Mouse (Mus musculus): ENCODE data around the gene Zfp598. TPM values are rescaled to one million over a fixed set of nuclear protein-coding genes. Genes with fewer than 3 reads are reported as not detected.

Zfp598 gene
- polyA plus RNA-seq, 1 experiment from 2014 or later, result 28.6 TPM

Other genes with a start within 250 kb of the Zfp598 start
- gene Eci1, start 243.0 kb upstream of the Zfp598 start, polyA plus RNA-seq (2016; fragmentation: Nextera tagmentation; extraction: Ambion mirVana), result 74.9 and 77.3 TPM in 2 replicates
- gene Dnase1l2, start 226.6 kb upstream of the Zfp598 start, polyA plus RNA-seq (2016; fragmentation: Nextera tagmentation; extraction: Ambion mirVana), result 3.0 and 4.3 TPM in 2 replicates
- gene E4f1, start 199.4 kb upstream of the Zfp598 start, polyA plus RNA-seq (2016; fragmentation: Nextera tagmentation; extraction: Ambion mirVana), result 37.8 and 40.1 TPM in 2 replicates
- 80.9 and 81.8 TPM in 2 replicates for gene Pgp, start 199.3 kb upstream of the Zfp598 start, polyA plus RNA-seq (2016; fragmentation: Nextera tagmentation; extraction: Ambion mirVana)
- 0.61 and 2.5 TPM in 2 replicates for gene Bricd5, start 195.8 kb upstream of the Zfp598 start, polyA plus RNA-seq (2016; fragmentation: Nextera tagmentation; extraction: Ambion mirVana)
- 35.1 and 36.0 TPM in 2 replicates for gene Mlst8, start 190.6 kb upstream of the Zfp598 start, polyA plus RNA-seq (2016; fragmentation: Nextera tagmentation; extraction: Ambion mirVana)
- 6.8 and 10.2 TPM in 2 replicates for gene Caskin1, start 181.1 kb upstream of the Zfp598 start, polyA plus RNA-seq (2016; fragmentation: Nextera tagmentation; extraction: Ambion mirVana)
- 93.6 and 96.4 TPM in 2 replicates for gene Traf7, start 141.7 kb upstream of the Zfp598 start, polyA plus RNA-seq (2016; fragmentation: Nextera tagmentation; extraction: Ambion mirVana)
- gene Rab26, start 135.5 kb upstream of the Zfp598 start, polyA plus RNA-seq (2016; fragmentation: Nextera tagmentation; extraction: Ambion mirVana), result 1.8 and 3.0 TPM in 2 replicates
- gene Pkd1, start 119.9 kb upstream of the Zfp598 start, polyA plus RNA-seq (2016; fragmentation: Nextera tagmentation; extraction: Ambion mirVana), result 11.9 and 21.7 TPM in 2 replicates
- 64.1 and 86.9 TPM in 2 replicates for gene Tsc2, start 37.1 kb upstream of the Zfp598 start, polyA plus RNA-seq (2016; fragmentation: Nextera tagmentation; extraction: Ambion mirVana)
- gene Nthl1, start 37.0 kb upstream of the Zfp598 start, polyA plus RNA-seq (2016; fragmentation: Nextera tagmentation; extraction: Ambion mirVana), result 19.9 and 27.1 TPM in 2 replicates
- 34.2 and 39.2 TPM in 2 replicates for gene Slc9a3r2, start 19.4 kb upstream of the Zfp598 start, polyA plus RNA-seq (2016; fragmentation: Nextera tagmentation; extraction: Ambion mirVana)
- gene Npw, start 11.2 kb upstream of the Zfp598 start, polyA plus RNA-seq (2016; fragmentation: Nextera tagmentation; extraction: Ambion mirVana), result not detected in 2 replicates
- 9.2 and 15.1 TPM in 2 replicates for gene Syngr3, start 20.3 kb downstream of the Zfp598 start, polyA plus RNA-seq (2016; fragmentation: Nextera tagmentation; extraction: Ambion mirVana)
- 49.7 and 50.9 TPM in 2 replicates for gene Gfer, start 26.5 kb downstream of the Zfp598 start, polyA plus RNA-seq (2016; fragmentation: Nextera tagmentation; extraction: Ambion mirVana)
- 1.5 and 1.8 TPM in 2 replicates for gene Noxo1, start 26.5 kb downstream of the Zfp598 start, polyA plus RNA-seq (2016; fragmentation: Nextera tagmentation; extraction: Ambion mirVana)
- 133 and 140 TPM in 2 replicates for gene Tbl3, start 38.0 kb downstream of the Zfp598 start, polyA plus RNA-seq (2016; fragmentation: Nextera tagmentation; extraction: Ambion mirVana)
- 0.22 TPM in 2 replicates for gene Rnf151, start 48.4 kb downstream of the Zfp598 start, polyA plus RNA-seq (2016; fragmentation: Nextera tagmentation; extraction: Ambion mirVana)
- gene Rps2, start 48.4 kb downstream of the Zfp598 start, polyA plus RNA-seq (2016; fragmentation: Nextera tagmentation; extraction: Ambion mirVana), result 1,403 and 1,781 TPM in 2 replicates
- gene Ndufb10, start 54.8 kb downstream of the Zfp598 start, polyA plus RNA-seq (2016; fragmentation: Nextera tagmentation; extraction: Ambion mirVana), result 212 and 240 TPM in 2 replicates
- not detected in 2 replicates for gene Rpl3l, start 58.1 kb downstream of the Zfp598 start, polyA plus RNA-seq (2016; fragmentation: Nextera tagmentation; extraction: Ambion mirVana)
- gene Msrb1, start 67.0 kb downstream of the Zfp598 start, polyA plus RNA-seq (2016; fragmentation: Nextera tagmentation; extraction: Ambion mirVana), result 21.4 and 23.4 TPM in 2 replicates
- gene Hs3st6, start 83.3 kb downstream of the Zfp598 start, polyA plus RNA-seq (2016; fragmentation: Nextera tagmentation; extraction: Ambion mirVana), result 1.5 and 2.0 TPM in 2 replicates
- gene Meiob, start 134.6 kb downstream of the Zfp598 start, polyA plus RNA-seq (2016; fragmentation: Nextera tagmentation; extraction: Ambion mirVana), result 0.10 TPM in 1 of 2 replicates, not detected in the other
- gene Hagh, start 170.5 kb downstream of the Zfp598 start, polyA plus RNA-seq (2016; fragmentation: Nextera tagmentation; extraction: Ambion mirVana), result 30.7 and 34.3 TPM in 2 replicates
- 18.4 and 20.7 TPM in 2 replicates for gene Fahd1, start 180.7 kb downstream of the Zfp598 start, polyA plus RNA-seq (2016; fragmentation: Nextera tagmentation; extraction: Ambion mirVana)
- gene Igfals, start 196.3 kb downstream of the Zfp598 start, polyA plus RNA-seq (2016; fragmentation: Nextera tagmentation; extraction: Ambion mirVana), result 0.58 and 0.65 TPM in 2 replicates
- 90.0 and 95.5 TPM in 2 replicates for gene Nubp2, start 216.7 kb downstream of the Zfp598 start, polyA plus RNA-seq (2016; fragmentation: Nextera tagmentation; extraction: Ambion mirVana)
- 48.9 and 53.4 TPM in 2 replicates for gene Spsb3, start 217.0 kb downstream of the Zfp598 start, polyA plus RNA-seq (2016; fragmentation: Nextera tagmentation; extraction: Ambion mirVana)
- gene Eme2, start 225.4 kb downstream of the Zfp598 start, polyA plus RNA-seq (2016; fragmentation: Nextera tagmentation; extraction: Ambion mirVana), result 30.8 and 36.3 TPM in 2 replicates
- gene Mrps34, start 225.4 kb downstream of the Zfp598 start, polyA plus RNA-seq (2016; fragmentation: Nextera tagmentation; extraction: Ambion mirVana), result 96.7 and 102 TPM in 2 replicates
- gene Nme3, start 226.8 kb downstream of the Zfp598 start, polyA plus RNA-seq (2016; fragmentation: Nextera tagmentation; extraction: Ambion mirVana), result 44.7 and 46.5 TPM in 2 replicates

Measured in hindbrain, embryonic 10.5 days (tissue).